Mouse (Mus musculus): ENCODE results near the gene Gm13275. TPM values are rescaled to one million over a fixed set of nuclear protein-coding genes. Genes with fewer than 3 reads are reported as not detected.
A peak's percentile ranks its signal among the peaks of the same experiment; 100 is the strongest.
"Not testable (repeated sequence)": the region's sequence is repeated elsewhere in the genome, so short reads cannot be mapped to it uniquely, and the experiment has no call there.

The Gm13275 gene
- total RNA-seq (2021): not detected
- long read RNA-seq: 0 reads

GRCm38 (mm10) chr4:88793936-88794675 lies at the start of gene Gm13275:
Gene Gm13275 (plus strand): TSS chr4:88794487.
- peak; percentile 74 to 80 for DNase-seq (ENCODE audit: low spot score in 2 of 2)

- no peak for DNase-seq (ENCODE audit: low spot score in 2 of 2)
Observed at GRCm38 (mm10) chr4:88749926-88750325, 44.4 kb upstream of the Gm13275 start.

GRCm38 (mm10) chr4:88754818-88755340 lies 39.4 kb upstream of the Gm13275 start, which contains the start of gene Gm13271:
Gene Gm13271 (plus strand): TSS chr4:88754868.
- DNase-seq (ENCODE audit: low spot score in 2 of 2): peak; percentile 78 to 81

- peak in 1 of 2 experiments; percentile 17 for DNase-seq (ENCODE audit: low spot score in 2 of 2)
Observed at GRCm38 (mm10) chr4:88756581-88757513, 37.4 kb upstream of the Gm13275 start.

GRCm38 (mm10) chr4:88757628-88758031 lies 36.7 kb upstream of the Gm13275 start:
- DNase-seq (ENCODE audit: low spot score in 2 of 2): peak; percentile 93 to 94

- not testable (repeated sequence) for DNase-seq (ENCODE audit: low spot score in 2 of 2)
Observed at GRCm38 (mm10) chr4:88758751-88759150, 35.5 kb upstream of the Gm13275 start.

- DNase-seq (ENCODE audit: low spot score in 2 of 2): peak; percentile 17 to 33
Observed at GRCm38 (mm10) chr4:88759610-88760268, 34.5 kb upstream of the Gm13275 start, which contains the start of gene Gm13283. Gene Gm13283 (plus strand): TSS chr4:88760119.

- DNase-seq (ENCODE audit: low spot score in 2 of 2): peak; percentile 45 to 66
Observed at GRCm38 (mm10) chr4:88760431-88760830, 33.9 kb upstream of the Gm13275 start.

- peak; percentile 73 to 83 for DNase-seq (ENCODE audit: low spot score in 2 of 2)
Observed at GRCm38 (mm10) chr4:88761776-88762175, 32.5 kb upstream of the Gm13275 start.

- DNase-seq (ENCODE audit: low spot score in 2 of 2): peak in 1 of 2 experiments; percentile 15
Observed at GRCm38 (mm10) chr4:88762341-88762740, 31.9 kb upstream of the Gm13275 start.

- peak in 1 of 2 experiments; percentile 16 for DNase-seq (ENCODE audit: low spot score in 2 of 2)
Observed at GRCm38 (mm10) chr4:88763384-88764018, 30.8 kb upstream of the Gm13275 start.

- not testable (repeated sequence) for DNase-seq (ENCODE audit: low spot score in 2 of 2)
Observed at GRCm38 (mm10) chr4:88773534-88773933, 20.8 kb upstream of the Gm13275 start, which contains the start of gene Gm13290. Gene Gm13290 (plus strand): TSS chr4:88773834.

- DNase-seq (ENCODE audit: low spot score in 2 of 2): not testable (repeated sequence)
Observed at GRCm38 (mm10) chr4:88776622-88777021, 17.7 kb upstream of the Gm13275 start, which contains the start of gene Gm13289. Gene Gm13289 (plus strand): TSS chr4:88776922.

GRCm38 (mm10) chr4:88779550-88779949 lies 14.7 kb upstream of the Gm13275 start, which contains the start of gene Gm13272:
Gene Gm13272 (plus strand): TSS chr4:88779850.
- not testable (repeated sequence) for DNase-seq (ENCODE audit: low spot score in 2 of 2)

GRCm38 (mm10) chr4:88780320-88780719 lies 14.0 kb upstream of the Gm13275 start:
- peak in 1 of 2 experiments; percentile 17 for DNase-seq (ENCODE audit: low spot score in 2 of 2)

GRCm38 (mm10) chr4:88781831-88782230 lies 12.5 kb upstream of the Gm13275 start, which contains the start of gene Ifnz:
Gene Ifnz (plus strand): TSS chr4:88782131.
- not testable (repeated sequence) for DNase-seq (ENCODE audit: low spot score in 2 of 2)

- DNase-seq (ENCODE audit: low spot score in 2 of 2): not testable (repeated sequence)
Observed at GRCm38 (mm10) chr4:88782335-88782734, 12.0 kb upstream of the Gm13275 start.

GRCm38 (mm10) chr4:88785409-88785808 lies 8.9 kb upstream of the Gm13275 start, which contains the start of gene Gm13276:
Gene Gm13276 (plus strand): TSS chr4:88785709.
- DNase-seq (ENCODE audit: low spot score in 2 of 2): not testable (repeated sequence)

- peak; percentile 48 to 68 for DNase-seq (ENCODE audit: low spot score in 2 of 2)
Observed at GRCm38 (mm10) chr4:88788402-88788801, 5.9 kb upstream of the Gm13275 start, which contains the start of gene Gm13277. Gene Gm13277 (plus strand): TSS chr4:88788632.

GRCm38 (mm10) chr4:88791250-88791649 lies 3.0 kb upstream of the Gm13275 start, which contains the start of gene Gm13278:
Gene Gm13278 (plus strand): TSS chr4:88791550.
- DNase-seq (ENCODE audit: low spot score in 2 of 2): not testable (repeated sequence)
